Mouse (Mus musculus): ENCODE results near the gene Kcnj3.

Kcnj3 gene

GRCm38 (mm10) chr2:55505712-55506111 is 69.9 kb downstream of the Kcnj3 start:
- no peak for DNase-seq (ENCODE audit: low read depth, low spot score)

DNA sequence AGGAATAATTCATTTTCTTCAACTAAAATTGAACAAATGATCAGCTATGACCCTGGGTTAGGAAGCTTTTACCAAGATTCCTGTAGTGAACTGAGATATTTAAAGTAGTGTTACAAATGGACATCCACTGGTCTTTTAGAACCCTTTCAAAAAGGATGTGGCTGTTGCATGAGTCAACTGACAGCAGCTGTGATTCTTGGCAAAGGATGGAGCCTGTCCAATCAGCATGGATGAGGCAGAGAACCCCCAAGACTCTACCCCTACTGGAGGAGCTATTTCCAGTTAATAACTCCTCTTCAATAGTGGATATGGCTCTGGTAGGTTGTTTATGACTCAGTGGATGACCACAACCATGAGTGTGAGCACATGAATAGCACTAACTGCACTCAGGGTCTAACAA is 81.5 kb downstream of the Kcnj3 start:
- DNase-seq (ENCODE audit: low read depth, low spot score): no peak

- no peak for DNase-seq (ENCODE audit: low read depth, low spot score)
Observed at GRCm38 (mm10) chr2:55532738-55533491, 97.1 kb downstream of the Kcnj3 start.

DNA sequence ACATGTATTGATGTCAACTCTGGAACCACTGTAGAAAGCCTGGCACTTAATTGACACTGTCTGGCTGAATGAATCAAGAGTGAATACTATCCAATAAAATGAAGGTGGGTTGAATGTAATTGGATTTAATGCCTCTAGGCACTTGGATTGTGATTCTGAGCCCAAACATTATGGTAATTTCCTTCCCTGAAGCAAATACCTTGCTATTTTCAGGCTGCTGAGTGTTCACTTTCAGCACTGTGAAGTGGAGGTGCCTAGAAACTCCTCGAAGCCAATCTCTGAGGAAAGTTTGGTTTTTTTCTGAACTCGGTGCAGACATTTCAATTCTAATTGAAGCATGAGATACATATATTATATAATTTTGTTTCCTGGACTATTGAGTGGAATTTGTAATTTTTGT is 99.2 kb downstream of the Kcnj3 start:
- no peak for DNase-seq (ENCODE audit: low read depth, low spot score)

- no peak for DNase-seq (ENCODE audit: low read depth, low spot score)
Observed at GRCm38 (mm10) chr2:55535482-55535881, 99.7 kb downstream of the Kcnj3 start.

DNA sequence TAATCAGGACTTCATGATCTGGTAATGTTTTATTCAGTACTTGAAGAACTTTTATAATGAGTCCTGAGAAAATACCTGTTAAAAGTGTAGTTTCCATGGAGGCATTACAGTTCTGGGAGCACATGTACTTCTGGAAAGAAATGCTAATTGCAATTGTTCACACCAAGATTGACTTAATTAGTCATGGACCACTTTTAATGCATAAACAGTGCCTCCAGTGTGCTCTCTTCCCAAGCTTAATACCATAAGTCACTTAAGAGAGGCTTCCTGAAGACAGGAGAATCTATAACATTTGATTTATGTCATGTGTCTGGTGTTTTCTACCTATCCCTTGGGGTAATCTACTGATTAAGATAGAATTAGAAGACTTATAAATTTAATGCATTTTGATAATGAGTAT is 111.8 kb downstream of the Kcnj3 start:
- no peak for DNase-seq (ENCODE audit: low read depth, low spot score)

- no peak for DNase-seq (ENCODE audit: low read depth, low spot score)
Observed at GRCm38 (mm10) chr2:55558368-55558985, 122.7 kb downstream of the Kcnj3 start.

DNA sequence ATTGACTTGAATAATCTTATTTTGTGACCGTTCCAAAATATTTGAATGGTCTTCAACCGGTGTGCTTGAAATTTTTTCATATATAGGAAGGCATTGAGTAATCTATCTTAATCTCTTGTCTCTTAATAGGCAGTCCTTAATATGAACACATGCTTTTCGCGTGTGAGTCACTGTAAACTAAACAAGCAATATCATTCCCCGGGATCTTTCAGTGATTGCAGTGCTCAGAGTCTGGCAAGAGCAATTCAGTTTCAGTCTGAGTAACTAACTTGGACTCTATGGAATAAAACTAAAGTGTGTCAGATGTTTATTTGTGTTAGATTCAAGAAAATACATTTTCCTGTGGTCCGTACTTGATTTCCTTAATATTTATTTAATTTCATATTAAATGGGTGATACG is 133.5 kb downstream of the Kcnj3 start:
- no peak for DNase-seq (ENCODE audit: low read depth, low spot score)

DNA sequence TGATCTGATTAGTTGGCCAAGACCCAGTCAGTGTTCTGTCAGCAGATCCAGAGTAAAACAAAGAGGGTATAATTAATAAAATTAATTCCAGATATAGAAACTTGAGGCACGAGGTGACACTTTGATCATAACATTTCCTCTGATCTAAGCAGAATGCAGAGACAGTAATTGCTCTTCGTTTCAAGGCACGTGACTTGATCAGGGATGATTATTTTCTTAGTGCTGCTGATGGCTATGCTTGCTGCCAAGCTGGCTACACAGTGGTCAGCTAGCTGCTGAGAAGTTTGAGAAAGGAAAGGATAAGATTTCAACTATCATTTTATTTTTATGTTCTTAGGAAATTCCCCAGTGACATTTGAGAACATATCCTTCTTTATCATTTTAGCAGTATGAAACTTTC is 135.7 kb downstream of the Kcnj3 start:
- no peak for DNase-seq (ENCODE audit: low read depth, low spot score)

DNA sequence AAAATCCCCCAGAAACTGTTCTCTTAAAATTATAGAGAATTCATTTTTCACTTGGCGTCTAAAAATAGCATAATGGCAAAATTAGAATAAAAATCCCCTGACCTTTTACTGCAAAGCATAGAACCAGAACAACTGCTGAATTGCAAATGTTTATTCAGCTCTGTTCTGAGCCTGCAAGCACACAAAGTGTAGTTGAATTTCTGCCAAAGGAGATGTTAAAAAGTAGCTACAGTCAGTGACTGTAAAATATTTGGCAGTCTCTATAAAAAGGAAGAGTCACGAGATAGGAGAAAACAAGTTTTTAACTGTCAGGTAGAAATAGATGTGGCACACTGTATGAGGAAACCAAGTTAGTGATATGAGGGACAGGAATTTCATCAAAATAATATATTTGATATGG is 144.5 kb downstream of the Kcnj3 start:
- no peak for DNase-seq (ENCODE audit: low read depth, low spot score)

DNA sequence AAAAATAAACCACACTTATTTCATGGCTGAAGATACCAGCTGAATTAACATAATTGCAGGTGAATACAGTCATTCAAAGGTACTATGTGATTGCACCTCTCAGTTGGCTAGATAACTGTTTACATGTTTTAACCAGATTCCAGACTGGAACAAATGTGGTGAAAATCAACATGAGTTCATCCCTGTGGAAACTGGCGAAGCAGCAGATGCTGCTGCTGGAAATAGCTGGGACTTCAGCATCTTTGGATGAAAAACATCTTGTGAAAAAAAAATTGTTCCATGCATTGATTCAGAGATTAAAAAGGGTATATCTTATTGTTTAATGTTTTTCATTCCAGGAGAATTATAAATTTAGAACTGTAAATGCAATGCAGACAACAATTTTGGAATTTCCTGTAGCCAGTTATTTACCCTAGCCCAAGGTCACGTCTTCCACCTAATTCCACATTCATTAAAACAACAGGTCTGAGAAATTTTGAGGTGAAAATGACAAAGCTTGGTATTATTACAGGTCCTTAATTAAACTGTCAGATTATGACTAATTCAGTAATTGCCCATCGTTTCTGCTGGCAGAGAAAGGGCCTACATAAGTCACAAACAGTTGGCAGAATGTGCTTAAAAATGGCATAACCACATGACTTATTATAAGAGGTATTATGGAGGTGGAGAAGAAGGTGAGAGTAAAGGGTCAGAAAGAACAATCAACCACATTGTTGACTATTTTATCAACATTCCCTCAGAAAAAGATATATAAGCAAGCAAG is 155.6 kb downstream of the Kcnj3 start:
- no peak for DNase-seq (ENCODE audit: low read depth, low spot score)

All from embryo, embryonic 11.5 days (tissue).